In the genomic region with DNA sequence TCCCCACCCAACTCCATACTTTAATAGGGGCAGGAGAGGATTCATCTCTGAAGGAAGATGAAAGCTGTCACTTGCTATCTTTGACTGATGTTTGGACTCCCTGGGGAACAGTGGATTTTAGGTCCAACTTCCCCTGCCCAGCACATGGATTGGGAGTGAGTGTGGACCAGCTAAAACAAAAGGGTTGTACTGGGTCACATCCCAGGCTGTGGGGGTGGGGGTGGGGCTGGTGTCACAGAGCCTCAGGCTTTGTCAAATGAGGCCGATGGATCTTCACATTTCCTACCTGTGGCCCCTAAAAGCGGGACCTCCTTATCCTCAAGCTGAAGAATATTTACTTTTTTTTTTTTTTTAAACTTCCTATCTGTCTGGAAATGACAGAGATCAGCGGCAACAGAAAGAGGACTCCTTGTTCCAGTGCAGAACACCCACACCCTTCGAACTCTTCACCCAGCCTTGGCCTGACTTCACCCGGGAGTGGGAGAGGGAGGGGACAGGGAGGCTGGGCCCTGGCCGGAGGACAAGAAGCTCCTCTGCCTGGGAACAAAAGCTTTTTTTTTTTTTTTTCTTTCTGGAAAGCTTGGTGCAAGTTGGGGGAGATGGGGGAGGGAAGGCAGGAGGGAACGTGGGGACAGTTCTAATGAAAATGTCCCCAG, we compare ENCODE assay signal across 8 mouse cellular contexts. TPM values are rescaled to one million over a fixed set of nuclear protein-coding genes. Genes with fewer than 3 reads are reported as not detected.
DNase-seq lines count a peak whose midpoint lies in the region; ATAC-seq and TF ChIP-seq lines count a peak whose summit lies in the region.

No protein-coding gene starts in this region.

- no peak overlapping the region for H3K27ac ChIP-seq in midbrain, embryonic 11.5 days (ENCODE audit: low read depth, low read length)
- no peak overlapping the region for H3K27ac ChIP-seq in midbrain, embryonic 16.5 days (ENCODE audit: low read length)
- no peak overlapping the region for H3K27ac ChIP-seq in stomach, postnatal 0 days (replicated peaks)
- H3K27ac ChIP-seq in midbrain, embryonic 15.5 days, result no peak overlapping the region

- ATAC-seq in midbrain, embryonic 11.5 days (ENCODE audit: low FRiP score), result peak; percentile 68; the same call in 1 of the 2 replicates
- ATAC-seq in midbrain, embryonic 16.5 days, result no peak
- ATAC-seq in stomach, postnatal 0 days (ENCODE audit: low FRiP score, low TSS enrichment), result peak; percentile 71; the same call in 1 of the 2 replicates
- no peak for ATAC-seq in megakaryocyte-erythroid progenitor cell, adult 5-6 weeks (replicated peaks; ENCODE audit: low FRiP score, low TSS enrichment, poor library complexity, severe bottlenecking)
- ATAC-seq in midbrain, embryonic 15.5 days (replicated peaks), result no peak

- WGBS in midbrain, embryonic 11.5 days, result 8% methylated on average over 7 of the region's 7 CpGs
- 8% methylated on average over 7 of the region's 7 CpGs for WGBS in midbrain, embryonic 16.5 days
- 10% methylated on average over 7 of the region's 7 CpGs for WGBS in stomach, postnatal 0 days
- 12% methylated on average over 7 of the region's 7 CpGs for WGBS in midbrain, embryonic 15.5 days

- H3K4me3 ChIP-seq in midbrain, embryonic 11.5 days (ENCODE audit: low read depth, low read length), result no peak overlapping the region
- no peak overlapping the region for H3K4me3 ChIP-seq in midbrain, embryonic 16.5 days (ENCODE audit: low read depth, low read length)
- no peak overlapping the region for H3K4me3 ChIP-seq in stomach, postnatal 0 days (ENCODE audit: low read depth, low read length)
- H3K4me3 ChIP-seq in midbrain, embryonic 15.5 days, result no peak overlapping the region

- H3K9ac ChIP-seq in midbrain, embryonic 11.5 days (ENCODE audit: low read length), result no peak overlapping the region
- no peak overlapping the region for H3K9ac ChIP-seq in midbrain, embryonic 16.5 days (ENCODE audit: low read depth, low read length)
- no peak overlapping the region for H3K9ac ChIP-seq in stomach, postnatal 0 days (ENCODE audit: low read length)
- H3K9ac ChIP-seq in midbrain, embryonic 15.5 days, result no peak overlapping the region

- no peaks in the 10 kb centered on the region for H3K9me3 ChIP-seq in midbrain, embryonic 11.5 days (ENCODE audit: control insufficient read depth, low read length)
- no peaks in the 10 kb centered on the region; the same call in 1 of the 2 replicates for H3K9me3 ChIP-seq in midbrain, embryonic 16.5 days (replicated peaks; ENCODE audit: control insufficient read depth, low read length, poor library complexity, severe bottlenecking)
- no peaks in the 10 kb centered on the region for H3K9me3 ChIP-seq in stomach, postnatal 0 days (ENCODE audit: control insufficient read depth, low read length)
- no peaks in the 10 kb centered on the region for H3K9me3 ChIP-seq in midbrain, embryonic 15.5 days

- no peak for TF ChIP-seq CTCF in brain, embryonic 14.5 days (IDR thresholded peaks at IDR 0.05; ENCODE audit: borderline replicate concordance, extremely low read depth, insufficient read depth, insufficient read length)
- TF ChIP-seq CTCF in stomach, postnatal 0 days (IDR thresholded peaks at IDR 0.05; ENCODE audit: low read depth), result no peak

- no peaks in the 10 kb centered on the region for H3K27me3 ChIP-seq in midbrain, embryonic 11.5 days (ENCODE audit: control insufficient read depth, insufficient read depth, low read length)
- H3K27me3 ChIP-seq in midbrain, embryonic 16.5 days (ENCODE audit: control insufficient read depth, insufficient read depth, low read depth, low read length), result no peaks in the 10 kb centered on the region
- no peaks in the 10 kb centered on the region for H3K27me3 ChIP-seq in stomach, postnatal 0 days (ENCODE audit: control insufficient read depth, insufficient read depth, low read length)
- H3K27me3 ChIP-seq in midbrain, embryonic 15.5 days (replicated peaks), result no peaks in the 10 kb centered on the region

- TF ChIP-seq EP300 in stomach, postnatal 0 days (optimal IDR thresholded peaks at IDR 0.05), result no peak

- H3K36me3 ChIP-seq in midbrain, embryonic 11.5 days (ENCODE audit: control insufficient read depth, insufficient read depth, low read length), result no peaks in the 10 kb centered on the region
- H3K36me3 ChIP-seq in midbrain, embryonic 16.5 days (ENCODE audit: control insufficient read depth, insufficient read depth, low read length), result no peaks in the 10 kb centered on the region
- no peaks in the 10 kb centered on the region for H3K36me3 ChIP-seq in stomach, postnatal 0 days (ENCODE audit: control insufficient read depth, insufficient read depth, low read length)
- H3K36me3 ChIP-seq in midbrain, embryonic 15.5 days (replicated peaks), result no peaks in the 10 kb centered on the region

- H3K4me1 ChIP-seq in midbrain, embryonic 11.5 days (ENCODE audit: control insufficient read depth, insufficient read depth, low read length), result peaks cover 7% of the 10 kb centered on the region
- peaks cover 7% of the 10 kb centered on the region; the same call in 1 of the 2 replicates for H3K4me1 ChIP-seq in midbrain, embryonic 16.5 days (ENCODE audit: control insufficient read depth, insufficient read depth, low read length)
- H3K4me1 ChIP-seq in stomach, postnatal 0 days (replicated peaks; ENCODE audit: control insufficient read depth, insufficient read depth), result peaks cover 2% of the 10 kb centered on the region; the same call in 1 of the 2 replicates
- H3K4me1 ChIP-seq in midbrain, embryonic 15.5 days, result peaks cover 7% of the 10 kb centered on the region; the same call in 1 of the 2 replicates

- H3K4me2 ChIP-seq in midbrain, embryonic 11.5 days, result no peak overlapping the region
- H3K4me2 ChIP-seq in midbrain, embryonic 16.5 days (ENCODE audit: low read length), result no peak overlapping the region
- no peak overlapping the region for H3K4me2 ChIP-seq in stomach, postnatal 0 days (replicated peaks; ENCODE audit: low read depth)
- H3K4me2 ChIP-seq in midbrain, embryonic 15.5 days, result no peak overlapping the region

- TF ChIP-seq POLR2A in brain, embryonic 14.5 days (IDR thresholded peaks at IDR 0.05; ENCODE audit: borderline replicate concordance, extremely low read depth, insufficient read depth, insufficient read length, poor library complexity, severe bottlenecking), result no peak

- DNase-seq in midbrain, embryonic 11.5 days (ENCODE audit: low spot score, missing footprints), result no peak
- DNase-seq in brain, embryonic 14.5 days (ENCODE audit: low read depth), result peak; percentile 36
- DNase-seq in kidney, adult 8-10 months, result peak; percentile 78 to 90
- peak; percentile 40 for DNase-seq in stomach, postnatal 0 days (ENCODE audit: low spot score)
- no peak for DNase-seq in cerebellum, adult 8-10 months

RNA-seq across cellular contexts. Expression of gene Cipc, which starts 14.8 kb away (rescaled TPM):
- 37.9 and 38.4 TPM in 2 replicates for polyA plus RNA-seq in midbrain, embryonic 11.5 days (2014; fragmentation: Nextera tagmentation; extraction: Ambion mirVana)
- polyA plus RNA-seq in midbrain, embryonic 16.5 days (2015; fragmentation: Nextera tagmentation; extraction: Ambion mirVana), result 56.6 and 57.8 TPM in 2 replicates
- polyA plus RNA-seq in brain, embryonic 14.5 days (2012; rRNA removed), result 67.3 and 70.7 TPM in 2 replicates
- 10.1 and 10.8 TPM in 2 replicates for polyA plus RNA-seq in stomach, postnatal 0 days (2015; fragmentation: Nextera tagmentation; extraction: Ambion mirVana)
- 29.2 and 35.6 TPM in 2 replicates for total RNA-seq in megakaryocyte-erythroid progenitor cell, adult 5-6 weeks (2014; fragmentation: Nextera tagmentation)
- total RNA-seq in megakaryocyte-erythroid progenitor cell, adult 5-6 weeks (2017), result 22.0 and 23.0 TPM in 2 replicates
- 55.0 and 56.0 TPM in 2 replicates for polyA plus RNA-seq in midbrain, embryonic 15.5 days (2015; fragmentation: Nextera tagmentation; extraction: Ambion mirVana)

RNA-seq across cellular contexts. Expression of gene Irf2bpl, which starts 47.4 kb away (rescaled TPM):
- polyA plus RNA-seq in midbrain, embryonic 11.5 days (2014; fragmentation: Nextera tagmentation; extraction: Ambion mirVana), result 24.4 and 26.4 TPM in 2 replicates
- polyA plus RNA-seq in midbrain, embryonic 16.5 days (2015; fragmentation: Nextera tagmentation; extraction: Ambion mirVana), result 69.3 and 76.9 TPM in 2 replicates
- 77.9 and 97.5 TPM in 2 replicates for polyA plus RNA-seq in brain, embryonic 14.5 days (2012; rRNA removed)
- 19.1 and 19.8 TPM in 2 replicates for polyA plus RNA-seq in stomach, postnatal 0 days (2015; fragmentation: Nextera tagmentation; extraction: Ambion mirVana)
- 0.76 and 0.94 TPM in 2 replicates for total RNA-seq in megakaryocyte-erythroid progenitor cell, adult 5-6 weeks (2014; fragmentation: Nextera tagmentation)
- total RNA-seq in megakaryocyte-erythroid progenitor cell, adult 5-6 weeks (2017), result 1.1 and 2.7 TPM in 2 replicates
- 94.3 and 98.5 TPM in 2 replicates for polyA plus RNA-seq in midbrain, embryonic 15.5 days (2015; fragmentation: Nextera tagmentation; extraction: Ambion mirVana)

RNA-seq across cellular contexts. Expression of gene Zdhhc22, which starts 58.2 kb away (rescaled TPM):
- 0.41 and 0.51 TPM in 2 replicates for polyA plus RNA-seq in midbrain, embryonic 11.5 days (2014; fragmentation: Nextera tagmentation; extraction: Ambion mirVana)
- polyA plus RNA-seq in midbrain, embryonic 16.5 days (2015; fragmentation: Nextera tagmentation; extraction: Ambion mirVana), result 24.4 and 28.1 TPM in 2 replicates
- 10.0 and 15.5 TPM in 2 replicates for polyA plus RNA-seq in brain, embryonic 14.5 days (2012; rRNA removed)
- 0.53 and 0.58 TPM in 2 replicates for polyA plus RNA-seq in stomach, postnatal 0 days (2015; fragmentation: Nextera tagmentation; extraction: Ambion mirVana)
- total RNA-seq in megakaryocyte-erythroid progenitor cell, adult 5-6 weeks (2014; fragmentation: Nextera tagmentation), result not detected in 2 replicates
- not detected in 2 replicates for total RNA-seq in megakaryocyte-erythroid progenitor cell, adult 5-6 weeks (2017)
- 17.8 and 21.8 TPM in 2 replicates for polyA plus RNA-seq in midbrain, embryonic 15.5 days (2015; fragmentation: Nextera tagmentation; extraction: Ambion mirVana)

Comparison
In these comparisons a context has a peak if more than half of its experiments do, and no peak if none do; other contexts are left out.
1. ATAC-seq: peak in midbrain, embryonic 11.5 days (single experiment) and stomach, postnatal 0 days (single experiment); none in midbrain, embryonic 16.5 days (single experiment), megakaryocyte-erythroid progenitor cell, adult 5-6 weeks (single experiment) and midbrain, embryonic 15.5 days (single experiment).
2. DNase-seq: peak in brain, embryonic 14.5 days (single experiment), kidney, adult 8-10 months (2 of 2) and stomach, postnatal 0 days (single experiment); none in midbrain, embryonic 11.5 days (single experiment) and cerebellum, adult 8-10 months (single experiment).